In the genomic region with DNA sequence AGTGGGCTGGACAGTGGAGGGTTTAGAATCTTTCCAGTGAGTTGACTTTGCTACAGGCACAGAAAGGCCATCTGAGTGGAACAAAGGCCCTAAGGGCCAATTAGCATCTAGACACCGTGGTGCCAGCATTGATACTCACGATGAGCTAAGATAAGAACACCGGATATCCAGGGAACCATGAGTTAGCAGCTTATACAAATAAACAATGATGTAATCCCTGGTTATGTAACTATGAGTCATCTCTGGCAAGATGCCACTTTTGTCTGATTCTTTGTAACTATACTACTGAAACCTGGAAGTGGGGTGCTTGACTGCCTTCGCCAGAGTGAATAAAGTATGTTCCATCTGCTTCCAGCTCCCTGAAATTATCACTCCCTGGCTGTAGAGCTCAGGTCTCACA, we compare ENCODE assay signal across 8 mouse cellular contexts.
DNase-seq lines count a peak whose midpoint lies in the region; ATAC-seq lines count a peak whose summit lies in the region.

No protein-coding gene starts in this region.

- 28% methylated on average over 4 of the region's 4 CpGs for WGBS in heart, embryonic 15.5 days
- 69% methylated on average over 4 of the region's 4 CpGs for WGBS in limb, embryonic 13.5 days
- WGBS in forebrain, embryonic 10.5 days, result 77% methylated on average over 4 of the region's 4 CpGs

- no peaks in the 10 kb centered on the region for H3K36me3 ChIP-seq in heart, embryonic 15.5 days
- no peaks in the 10 kb centered on the region for H3K36me3 ChIP-seq in limb, embryonic 13.5 days
- no peaks in the 10 kb centered on the region for H3K36me3 ChIP-seq in forebrain, embryonic 10.5 days (replicated peaks)

- no peaks in the 10 kb centered on the region for H3K9me3 ChIP-seq in heart, embryonic 15.5 days (replicated peaks)
- no peaks in the 10 kb centered on the region for H3K9me3 ChIP-seq in limb, embryonic 13.5 days
- no peaks in the 10 kb centered on the region for H3K9me3 ChIP-seq in forebrain, embryonic 10.5 days

- H3K27me3 ChIP-seq in heart, embryonic 15.5 days, result no peaks in the 10 kb centered on the region
- H3K27me3 ChIP-seq in limb, embryonic 13.5 days, result no peaks in the 10 kb centered on the region
- H3K27me3 ChIP-seq in forebrain, embryonic 10.5 days (ENCODE audit: poor library complexity, severe bottlenecking), result no peaks in the 10 kb centered on the region

- no peaks in the 10 kb centered on the region for H3K4me1 ChIP-seq in heart, embryonic 15.5 days (replicated peaks)
- H3K4me1 ChIP-seq in limb, embryonic 13.5 days, result no peaks in the 10 kb centered on the region
- H3K4me1 ChIP-seq in forebrain, embryonic 10.5 days, result no peaks in the 10 kb centered on the region

- H3K9ac ChIP-seq in heart, embryonic 15.5 days, result no peak overlapping the region
- no peak overlapping the region for H3K9ac ChIP-seq in limb, embryonic 13.5 days

- peak overlapping the region; percentile 46 for H3K27ac ChIP-seq in heart, embryonic 15.5 days
- H3K27ac ChIP-seq in limb, embryonic 13.5 days, result no peak overlapping the region
- H3K27ac ChIP-seq in forebrain, embryonic 10.5 days, result no peak overlapping the region

- H3K4me3 ChIP-seq in heart, embryonic 15.5 days, result no peak overlapping the region
- H3K4me3 ChIP-seq in limb, embryonic 13.5 days, result no peak overlapping the region
- no peak overlapping the region for H3K4me3 ChIP-seq in forebrain, embryonic 10.5 days

- no peak overlapping the region for H3K4me2 ChIP-seq in heart, embryonic 15.5 days
- no peak overlapping the region for H3K4me2 ChIP-seq in limb, embryonic 13.5 days (replicated peaks)

- no peak for DNase-seq in frontal cortex, postnatal 25 days (ENCODE audit: low spot score in 2 of 2)
- peak; percentile 88 for DNase-seq in 416B (ENCODE audit: low read depth)
- peak; percentile 53 for DNase-seq in c-Kit-positive CD71-negative TER-119-negative erythroid progenitor cells, embryonic 14.5 days (ENCODE audit: low read depth)
- peak; percentile 14 for DNase-seq in yolk sac, embryonic 10.5 days (ENCODE audit: low spot score)
- DNase-seq in forebrain, embryonic 10.5 days (ENCODE audit: extremely low spot score, low spot score), result no peak

- peak; percentile 44 for ATAC-seq in frontal cortex, adult (ENCODE audit: low TSS enrichment)
- ATAC-seq in heart, embryonic 15.5 days (replicated peaks; ENCODE audit: insufficient number of reproducible peaks, insufficient read depth, low FRiP score, low read depth), result peak; percentile 79
- 0 out of 2 replicates have a peak, but pooled peaks have one; percentile 32 for ATAC-seq in limb, embryonic 13.5 days (ENCODE audit: low FRiP score, low read depth)

Comparison
In these comparisons a context has a peak if more than half of its experiments do, and no peak if none do; other contexts are left out.
1. DNase-seq: peak in 416B (single experiment), c-Kit-positive CD71-negative TER-119-negative erythroid progenitor cells, embryonic 14.5 days (single experiment) and yolk sac, embryonic 10.5 days (single experiment); none in frontal cortex, postnatal 25 days (0 of 2) and forebrain, embryonic 10.5 days (single experiment).
2. Peak in every context shown above with its lines, with median percentiles within 50 percentile points of each other: ATAC-seq.